Mouse (Mus musculus): ENCODE results near the gene Ndufa12.

GRCm38 (mm10) chr10:94159406-94159805 is 39.1 kb upstream of the Ndufa12 start:
- TF ChIP-seq CTCF (IDR thresholded peaks at IDR 0.05; ENCODE audit: insufficient read depth, low read length) (no peak), POLR2A (IDR thresholded peaks at IDR 0.05; ENCODE audit: borderline replicate concordance, extremely low read depth, low read depth, low read length) (no peak)

Data from lung, adult 2 months (tissue).